Mouse (Mus musculus): ENCODE data around the gene Fbxo45. TPM values are rescaled to one million over a fixed set of nuclear protein-coding genes. Genes with fewer than 3 reads are reported as not detected.
A peak's percentile ranks its signal among the peaks of the same experiment; 100 is the strongest.

The Fbxo45 gene
- polyA plus RNA-seq, 1 experiment from 2014 or later, result 20.3 TPM

DNA sequence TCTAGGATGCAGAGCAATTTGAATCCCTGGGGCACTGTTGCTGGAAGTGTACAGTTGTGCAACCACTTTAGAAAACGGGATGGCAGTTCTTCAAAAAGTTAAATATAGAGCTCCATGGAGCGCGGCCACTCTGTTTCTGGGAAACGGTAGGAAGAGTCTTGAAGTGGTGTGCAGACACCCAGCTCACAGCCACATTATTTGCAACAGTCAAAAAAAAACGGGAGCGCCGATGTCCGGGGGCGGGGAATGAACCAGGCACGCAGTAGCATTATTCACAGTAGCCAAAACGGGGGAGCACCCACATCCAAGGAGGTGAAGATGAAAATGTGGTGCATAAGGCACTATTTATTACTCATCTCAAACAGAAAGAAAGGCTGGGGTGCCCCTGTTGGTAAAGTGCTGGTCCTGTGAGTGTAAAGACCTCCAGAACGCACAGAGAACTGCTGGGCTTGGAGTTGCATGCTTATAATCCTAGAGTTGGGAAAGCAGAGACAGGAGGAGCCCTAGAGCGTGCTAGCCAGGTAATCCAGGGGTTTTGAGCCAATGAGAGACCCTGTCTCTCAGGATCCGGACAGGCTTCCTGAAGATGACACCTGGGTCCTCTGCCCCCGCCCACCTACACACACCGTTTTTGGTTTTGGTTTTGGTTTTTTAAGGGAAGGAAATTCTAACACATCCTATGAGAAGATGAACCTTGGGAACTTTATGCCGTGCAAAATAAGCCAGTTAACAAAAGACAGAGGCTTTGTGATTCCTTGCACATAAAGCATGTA, 32.0 kb downstream of the Fbxo45 start:
- WGBS, result 82% methylated on average over 17 of the region's 17 CpGs
- ATAC-seq (ENCODE audit: low FRiP score) (no peak), DNase-seq (ENCODE audit: low spot score) (no peak)
- no peaks in the 10 kb centered on the region for H3K27me3 ChIP-seq (ENCODE audit: control insufficient read depth, insufficient read depth, low read length)
- H3K27ac ChIP-seq, result no peak overlapping the region
- no peak overlapping the region for H3K4me3 ChIP-seq (replicated peaks; ENCODE audit: low read length)
- H3K4me2 ChIP-seq (replicated peaks), result no peak overlapping the region
- H3K9me3 ChIP-seq (ENCODE audit: control insufficient read depth, low read length), result no peaks in the 10 kb centered on the region
- no peak overlapping the region for H3K9ac ChIP-seq
- H3K4me1 ChIP-seq (replicated peaks; ENCODE audit: control insufficient read depth, insufficient read depth, low read length), result no peaks in the 10 kb centered on the region
- no peaks in the 10 kb centered on the region for H3K36me3 ChIP-seq (replicated peaks; ENCODE audit: control insufficient read depth, insufficient read depth)

GRCm38 (mm10) chr16:32214156-32214555, 32.8 kb downstream of the Fbxo45 start:
- Histone ChIP-seq H3K4me1 (replicated peaks; ENCODE audit: control insufficient read depth, insufficient read depth, low read length) (no peaks in the 10 kb centered on the region), H3K9me3 (ENCODE audit: control insufficient read depth, low read length) (no peaks in the 10 kb centered on the region), H3K4me2 (replicated peaks) (no peak overlapping the region), H3K27ac (no peak overlapping the region), H3K27me3 (ENCODE audit: control insufficient read depth, insufficient read depth, low read length) (no peaks in the 10 kb centered on the region), H3K9ac (no peak overlapping the region), H3K4me3 (replicated peaks; ENCODE audit: low read length) (no peak overlapping the region), H3K36me3 (replicated peaks; ENCODE audit: control insufficient read depth, insufficient read depth) (no peaks in the 10 kb centered on the region)
- ATAC-seq (ENCODE audit: low FRiP score), result no peak
- DNase-seq (ENCODE audit: low spot score), result no peak

- DNase-seq (ENCODE audit: low spot score) (no peak), ATAC-seq (ENCODE audit: low FRiP score) (no peak)
- H3K27me3 ChIP-seq (ENCODE audit: control insufficient read depth, insufficient read depth, low read length), result no peaks in the 10 kb centered on the region
- H3K4me3 ChIP-seq (replicated peaks; ENCODE audit: low read length), result no peak overlapping the region
- no peaks in the 10 kb centered on the region for H3K36me3 ChIP-seq (replicated peaks; ENCODE audit: control insufficient read depth, insufficient read depth)
- no peak overlapping the region for H3K27ac ChIP-seq
- no peaks in the 10 kb centered on the region for H3K9me3 ChIP-seq (ENCODE audit: control insufficient read depth, low read length)
- H3K9ac ChIP-seq, result no peak overlapping the region
- WGBS, result 64% methylated on average over 3 of the region's 3 CpGs
- no peak overlapping the region for H3K4me2 ChIP-seq (replicated peaks)
- H3K4me1 ChIP-seq (replicated peaks; ENCODE audit: control insufficient read depth, insufficient read depth, low read length), result no peaks in the 10 kb centered on the region
Measured at GRCm38 (mm10) chr16:32204902-32205301, 42.1 kb downstream of the Fbxo45 start.

- Histone ChIP-seq H3K27ac (no peak overlapping the region), H3K4me1 (replicated peaks; ENCODE audit: control insufficient read depth, insufficient read depth, low read length) (no peaks in the 10 kb centered on the region), H3K27me3 (ENCODE audit: control insufficient read depth, insufficient read depth, low read length) (no peaks in the 10 kb centered on the region), H3K9me3 (ENCODE audit: control insufficient read depth, low read length) (no peaks in the 10 kb centered on the region), H3K9ac (no peak overlapping the region), H3K4me2 (replicated peaks) (no peak overlapping the region), H3K36me3 (replicated peaks; ENCODE audit: control insufficient read depth, insufficient read depth) (no peaks in the 10 kb centered on the region), H3K4me3 (replicated peaks; ENCODE audit: low read length) (no peak overlapping the region)
- 84% methylated on average over 6 of the region's 6 CpGs for WGBS
- ATAC-seq (ENCODE audit: low FRiP score) (no peak), DNase-seq (ENCODE audit: low spot score) (no peak)
Measured at GRCm38 (mm10) chr16:32202681-32203080, 44.3 kb downstream of the Fbxo45 start.

- DNase-seq (ENCODE audit: low spot score), result no peak
- no peak for ATAC-seq (ENCODE audit: low FRiP score)
- 0 out of 2 replicates have a peak overlapping the region, but pooled peaks have one; percentile 68 for H3K27ac ChIP-seq
- H3K27me3 ChIP-seq (ENCODE audit: control insufficient read depth, insufficient read depth, low read length), result no peaks in the 10 kb centered on the region
- WGBS, result 33% methylated on average over 9 of the region's 9 CpGs
- peak overlapping the region; percentile 13; the same call in 1 of the 2 replicates for H3K4me3 ChIP-seq (replicated peaks; ENCODE audit: low read length)
- 0 out of 2 replicates have a peak overlapping the region, but pooled peaks have one; percentile 41 for H3K9ac ChIP-seq
- peak overlapping the region; percentile 28 for H3K4me2 ChIP-seq (replicated peaks)
- H3K36me3 ChIP-seq (replicated peaks; ENCODE audit: control insufficient read depth, insufficient read depth), result no peaks in the 10 kb centered on the region
- no peaks in the 10 kb centered on the region for H3K9me3 ChIP-seq (ENCODE audit: control insufficient read depth, low read length)
- H3K4me1 ChIP-seq (replicated peaks; ENCODE audit: control insufficient read depth, insufficient read depth, low read length), result no peaks in the 10 kb centered on the region
Measured at GRCm38 (mm10) chr16:32201004-32201325, 46.0 kb downstream of the Fbxo45 start.

DNA sequence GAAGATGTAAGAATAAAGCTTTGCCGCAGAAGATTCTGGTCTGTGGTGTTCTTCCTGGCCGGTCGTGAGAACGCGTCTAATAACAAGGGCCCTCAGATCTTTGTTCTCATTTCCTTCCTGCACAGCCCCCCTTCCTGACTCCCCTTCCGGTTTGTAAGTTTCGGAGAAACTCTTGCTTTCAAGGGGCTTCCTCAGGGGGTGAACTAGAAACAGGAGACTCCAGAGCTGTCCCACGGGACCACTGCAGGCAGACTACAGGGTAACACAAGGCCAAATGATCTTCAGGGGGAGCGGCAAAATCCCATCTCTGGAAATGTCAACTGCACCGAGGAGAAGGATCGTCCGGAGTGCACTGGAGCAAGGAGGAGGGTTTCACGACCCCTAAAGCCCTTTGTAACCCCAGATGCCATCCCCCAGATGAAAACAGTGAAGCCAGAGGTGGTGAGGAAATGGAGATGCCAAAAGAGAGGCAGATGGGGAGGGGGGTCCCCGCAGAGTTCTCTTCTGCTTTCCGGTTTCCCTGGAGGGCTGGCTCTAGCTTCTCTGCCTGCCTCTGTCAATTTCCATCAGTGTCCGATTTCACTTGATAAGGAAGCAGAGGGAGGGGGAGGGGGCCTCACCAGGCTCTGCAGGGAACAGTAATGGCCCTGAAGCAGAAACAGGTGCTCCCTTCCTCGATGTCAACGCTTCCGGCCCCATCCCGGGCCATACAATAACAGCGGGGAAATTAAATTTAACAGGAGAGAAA, 46.5 kb downstream of the Fbxo45 start:
- Histone ChIP-seq H3K4me3 (replicated peaks; ENCODE audit: low read length) (peak overlapping the region; percentile 13; the same call in 1 of the 2 replicates), H3K9me3 (ENCODE audit: control insufficient read depth, low read length) (no peaks in the 10 kb centered on the region), H3K27ac (peak overlapping the region; percentile 68), H3K4me2 (replicated peaks) (peak overlapping the region; percentile 28), H3K4me1 (replicated peaks; ENCODE audit: control insufficient read depth, insufficient read depth, low read length) (no peaks in the 10 kb centered on the region), H3K9ac (peak overlapping the region; percentile 41), H3K27me3 (ENCODE audit: control insufficient read depth, insufficient read depth, low read length) (no peaks in the 10 kb centered on the region), H3K36me3 (replicated peaks; ENCODE audit: control insufficient read depth, insufficient read depth) (no peaks in the 10 kb centered on the region)
- ATAC-seq (ENCODE audit: low FRiP score) (no peak; the same call in 1 of the 2 replicates), DNase-seq (ENCODE audit: low spot score) (peak; percentile 40)
- 51% methylated on average over 21 of the region's 21 CpGs for WGBS

- no peak overlapping the region for H3K9ac ChIP-seq
- H3K27me3 ChIP-seq (ENCODE audit: control insufficient read depth, insufficient read depth, low read length), result no peaks in the 10 kb centered on the region
- H3K4me1 ChIP-seq (replicated peaks; ENCODE audit: control insufficient read depth, insufficient read depth, low read length), result no peaks in the 10 kb centered on the region
- H3K36me3 ChIP-seq (replicated peaks; ENCODE audit: control insufficient read depth, insufficient read depth), result no peaks in the 10 kb centered on the region
- H3K4me2 ChIP-seq (replicated peaks), result no peak overlapping the region
- no peak overlapping the region for H3K27ac ChIP-seq
- no peak for ATAC-seq (ENCODE audit: low FRiP score)
- no peaks in the 10 kb centered on the region for H3K9me3 ChIP-seq (ENCODE audit: control insufficient read depth, low read length)
- no peak overlapping the region for H3K4me3 ChIP-seq (replicated peaks; ENCODE audit: low read length)
- DNase-seq (ENCODE audit: low spot score), result no peak
- 71% methylated on average over 12 of the region's 12 CpGs for WGBS
Measured at GRCm38 (mm10) chr16:32190011-32190441, 56.9 kb downstream of the Fbxo45 start.

- WGBS, result 63% methylated on average over 6 of the region's 6 CpGs
- Histone ChIP-seq H3K27me3 (ENCODE audit: control insufficient read depth, insufficient read depth, low read length) (no peaks in the 10 kb centered on the region), H3K36me3 (replicated peaks; ENCODE audit: control insufficient read depth, insufficient read depth) (no peaks in the 10 kb centered on the region), H3K4me1 (replicated peaks; ENCODE audit: control insufficient read depth, insufficient read depth, low read length) (no peaks in the 10 kb centered on the region), H3K9ac (no peak overlapping the region), H3K4me2 (replicated peaks) (no peak overlapping the region), H3K9me3 (ENCODE audit: control insufficient read depth, low read length) (no peaks in the 10 kb centered on the region), H3K27ac (no peak overlapping the region), H3K4me3 (replicated peaks; ENCODE audit: low read length) (no peak overlapping the region)
- no peak for ATAC-seq (ENCODE audit: low FRiP score)
- DNase-seq (ENCODE audit: low spot score), result no peak
Measured at GRCm38 (mm10) chr16:32189109-32189508, 57.8 kb downstream of the Fbxo45 start.

DNA sequence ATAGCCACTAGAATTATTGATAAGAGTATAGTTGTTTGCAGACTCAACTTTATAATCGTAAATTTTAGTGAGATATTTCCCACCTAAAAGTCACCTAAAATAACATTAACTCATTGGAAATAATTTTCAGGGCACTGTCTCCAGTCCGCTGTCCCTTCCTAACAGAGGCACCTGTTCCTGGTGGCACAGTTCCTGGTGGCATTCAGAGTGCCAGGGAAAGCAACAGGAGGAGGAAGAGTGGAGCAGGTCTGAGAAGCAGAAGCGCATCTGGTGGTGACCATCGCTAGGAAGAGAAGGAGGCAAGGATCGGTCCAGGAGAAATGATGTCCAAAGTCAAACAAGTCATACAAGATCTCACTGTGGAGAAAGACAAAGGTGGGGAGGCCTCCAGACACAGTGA, 60.9 kb downstream of the Fbxo45 start:
- ATAC-seq (ENCODE audit: low FRiP score) (no peak), DNase-seq (ENCODE audit: low spot score) (no peak)
- H3K27ac ChIP-seq, result no peak overlapping the region
- no peak overlapping the region for H3K4me3 ChIP-seq (replicated peaks; ENCODE audit: low read length)
- WGBS, result 96% methylated on average over 5 of the region's 5 CpGs
- no peak overlapping the region for H3K9ac ChIP-seq
- H3K4me1 ChIP-seq (replicated peaks; ENCODE audit: control insufficient read depth, insufficient read depth, low read length), result no peaks in the 10 kb centered on the region
- H3K9me3 ChIP-seq (ENCODE audit: control insufficient read depth, low read length), result no peaks in the 10 kb centered on the region
- no peaks in the 10 kb centered on the region for H3K27me3 ChIP-seq (ENCODE audit: control insufficient read depth, insufficient read depth, low read length)
- no peaks in the 10 kb centered on the region for H3K36me3 ChIP-seq (replicated peaks; ENCODE audit: control insufficient read depth, insufficient read depth)
- H3K4me2 ChIP-seq (replicated peaks), result no peak overlapping the region
